Mouse (Mus musculus) small intestine, adult 2 months (tissue): ENCODE data around the gene Hectd2. TPM values are rescaled to one million over a fixed set of nuclear protein-coding genes. Genes with fewer than 3 reads are reported as not detected.

Experiments used
- H3K27ac ChIP-seq: fragments of 200-500 bp; 2 replicates; pipeline ENCODE4 v1.5.1; 2012; ENCODE audit warnings: low read depth, low read length, control low read depth, inconsistent platforms; ENCODE audit not compliant: insufficient read depth
- H3K27me3 ChIP-seq: fragments of 200-500 bp; 2 replicates; pipeline ENCODE4 v1.6.1; 2012; ENCODE audit warnings: mild to moderate bottlenecking, moderate library complexity, low read length, inconsistent platforms; ENCODE audit not compliant: control insufficient read depth, insufficient read depth
- H3K36me3 ChIP-seq: fragments of 200-500 bp; 2 replicates; pipeline ENCODE4 v1.6.1; 2012; ENCODE audit warnings: mild to moderate bottlenecking, low read length, control low read depth, inconsistent platforms; ENCODE audit not compliant: control insufficient read depth, insufficient read depth
- H3K4me1 ChIP-seq: fragments of 200-500 bp; 2 replicates; pipeline ENCODE4 v1.6.1; 2012; ENCODE audit warnings: low read length, inconsistent platforms, mixed read lengths; ENCODE audit not compliant: control insufficient read depth, insufficient read depth, insufficient read length
- H3K4me3 ChIP-seq: fragments of 200-500 bp; 2 replicates; pipeline ENCODE4 v1.5.1; 2012; ENCODE audit warnings: low read depth, mild to moderate bottlenecking, control low read depth, inconsistent platforms, low read length, moderate library complexity
- CTCF ChIP-seq: fragments of 200-500 bp; IDR thresholded peaks from 2 replicates; pipeline ENCODE4 v1.5.1; 2012; ENCODE audit warnings: low read depth, mild to moderate bottlenecking, control low read depth, inconsistent platforms, low read length, moderate library complexity, mixed read lengths; ENCODE audit not compliant: insufficient replicate concordance, insufficient read length; ENCODE audit errors: extremely low read depth
- POLR2A ChIP-seq: fragments of 200-500 bp; IDR thresholded peaks from 2 replicates; pipeline ENCODE4 v1.6.1; 2012; ENCODE audit warnings: low read depth, mild to moderate bottlenecking, control low read depth, inconsistent platforms, low read length, moderate library complexity
- WGBS: fragments of 180-500 bp; shearing (Covaris S2); methylation state at CpG from one replicate; pipeline ENCODE4 v1.1.7; 2018; 5-methylcytosine and 5-hydroxymethylcytosine counted together
- polyA plus RNA-seq: library from polyadenylated mRNA; depleted of rRNA; stranded (reverse); fragments of >200 nt; gene quantifications from 2 replicates; pipeline ENCODE4 v1.2.3, GENCODE M21; 2012

Hectd2 gene
- polyA plus RNA-seq, 1 experiment: 0.22 TPM

DNA sequence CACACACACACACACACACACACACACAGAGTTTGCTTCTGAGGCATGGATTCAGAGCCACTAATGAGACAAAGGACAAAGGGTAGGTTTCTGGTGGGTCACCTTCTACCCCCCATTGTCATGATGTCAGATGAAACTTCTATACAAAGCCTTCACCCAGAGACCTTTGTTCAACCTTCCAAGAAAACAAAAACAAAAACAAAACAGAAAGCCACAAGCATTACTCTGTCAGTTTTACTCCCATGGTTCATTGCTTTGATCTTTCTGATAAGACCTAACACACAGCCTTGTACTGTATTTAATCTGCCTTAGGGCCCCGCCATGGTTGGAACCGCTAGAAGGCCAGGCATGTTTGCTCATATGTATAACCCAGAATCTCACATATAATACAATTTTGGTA lies 15.1 kb upstream of the Hectd2 start:
- H3K4me1 ChIP-seq: peaks cover 4% of the 10 kb centered on the region; the same call in 1 of the 2 replicates
- TF ChIP-seq CTCF: no peak
- TF ChIP-seq POLR2A: no peak
- 87% methylated on average over 2 of the region's 2 CpGs for WGBS
- 0 out of 2 replicates have a peak, but pooled peaks cover 2% of the 10 kb centered on the region for H3K27me3 ChIP-seq
- H3K36me3 ChIP-seq: no peaks in the 10 kb centered on the region
- H3K4me3 ChIP-seq: no peak overlapping the region
- H3K27ac ChIP-seq: no peak overlapping the region

DNA sequence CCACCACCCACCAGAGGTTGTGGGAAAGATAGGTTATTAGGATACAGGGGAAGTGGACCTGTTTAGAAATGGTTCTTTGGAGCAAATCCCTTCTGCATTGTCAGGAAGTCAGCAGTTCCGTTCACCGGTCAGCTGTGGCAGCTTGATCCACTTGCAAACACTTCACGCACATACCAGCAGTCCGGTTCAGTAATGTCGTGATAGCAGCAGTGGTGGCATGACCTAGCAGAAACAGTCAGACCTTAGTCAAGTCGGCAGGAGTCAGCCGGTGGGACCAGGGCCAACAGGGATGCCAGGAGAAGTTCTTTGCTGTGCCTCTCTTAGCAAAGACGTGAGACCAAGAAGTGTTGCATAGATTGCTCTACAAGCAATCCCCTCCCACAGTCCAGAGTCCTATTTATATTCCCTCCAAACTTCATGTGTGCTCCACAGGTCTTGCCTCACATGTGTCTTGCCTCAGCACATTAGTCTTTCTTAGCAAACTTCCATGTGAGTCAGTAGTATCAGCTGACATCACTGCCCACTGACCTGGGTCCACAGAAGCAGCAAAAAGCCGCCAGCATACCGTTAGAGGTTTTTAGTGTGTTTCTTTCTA lies 14.3 kb upstream of the Hectd2 start:
- H3K4me1 ChIP-seq: no peaks in the 10 kb centered on the region
- 0 out of 2 replicates have a peak, but pooled peaks cover 2% of the 10 kb centered on the region for H3K27me3 ChIP-seq
- no peak overlapping the region for H3K27ac ChIP-seq
- WGBS: 41% methylated on average over 10 of the region's 10 CpGs
- H3K4me3 ChIP-seq: no peak overlapping the region
- no peaks in the 10 kb centered on the region for H3K36me3 ChIP-seq
- TF ChIP-seq CTCF (no peak), POLR2A (no peak)

DNA sequence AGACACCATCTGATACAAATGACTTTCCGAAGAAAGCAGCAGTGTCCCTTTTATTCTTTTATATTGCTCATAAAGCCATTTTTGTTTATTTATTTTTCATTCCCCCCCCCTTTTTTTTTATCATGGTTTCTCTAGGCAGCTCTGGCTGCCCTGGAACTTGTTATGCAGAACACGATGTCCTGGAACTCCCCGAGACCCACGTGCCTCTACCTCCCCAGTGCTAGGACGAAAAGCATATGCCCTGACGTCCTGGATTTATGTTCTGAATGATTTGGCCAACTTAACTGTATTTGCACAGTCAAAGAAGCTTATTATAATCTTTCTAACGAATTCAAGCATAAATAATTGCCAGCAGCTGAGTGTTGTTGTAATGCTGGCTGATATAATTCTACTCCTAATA lies 13.7 kb upstream of the Hectd2 start:
- no peak overlapping the region for H3K4me3 ChIP-seq
- TF ChIP-seq CTCF (no peak), POLR2A (no peak)
- H3K36me3 ChIP-seq: no peaks in the 10 kb centered on the region
- 0 out of 2 replicates have a peak, but pooled peaks cover 2% of the 10 kb centered on the region for H3K27me3 ChIP-seq
- WGBS: 73% methylated on average over 7 of the region's 7 CpGs
- H3K4me1 ChIP-seq: no peaks in the 10 kb centered on the region
- no peak overlapping the region for H3K27ac ChIP-seq

DNA sequence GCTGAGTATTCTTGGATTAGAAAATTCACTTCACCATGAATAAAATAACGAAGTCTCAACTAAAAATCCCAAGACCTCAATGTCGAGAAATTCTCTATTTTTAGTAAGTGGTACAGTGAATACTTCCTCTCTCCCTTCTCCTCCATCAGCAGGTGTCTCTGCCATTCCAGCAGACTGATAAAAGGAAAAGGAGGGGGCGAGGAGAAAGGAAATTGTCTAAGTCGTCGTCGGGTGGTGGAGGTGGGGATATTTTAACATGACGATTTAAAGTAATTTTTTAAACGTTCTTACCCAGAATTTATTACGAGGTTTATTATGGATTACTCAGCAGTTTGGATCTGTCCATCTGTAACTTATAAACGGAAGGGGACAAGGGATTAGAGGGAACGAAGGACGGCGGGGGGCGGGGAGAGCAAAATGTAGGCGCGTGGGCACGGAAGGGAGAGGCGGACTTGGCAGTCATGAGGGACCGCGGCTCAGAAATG lies 836 bp upstream of the Hectd2 start:
- H3K27ac ChIP-seq: no peak overlapping the region
- H3K36me3 ChIP-seq: no peaks in the 10 kb centered on the region
- H3K4me1 ChIP-seq: no peaks in the 10 kb centered on the region
- H3K4me3 ChIP-seq: peak overlapping the region; percentile 96
- TF ChIP-seq CTCF: no peak
- TF ChIP-seq POLR2A: no peak
- no peaks in the 10 kb centered on the region; the same call in 1 of the 2 replicates for H3K27me3 ChIP-seq
- 3% methylated on average over 20 of the region's 20 CpGs for WGBS

DNA sequence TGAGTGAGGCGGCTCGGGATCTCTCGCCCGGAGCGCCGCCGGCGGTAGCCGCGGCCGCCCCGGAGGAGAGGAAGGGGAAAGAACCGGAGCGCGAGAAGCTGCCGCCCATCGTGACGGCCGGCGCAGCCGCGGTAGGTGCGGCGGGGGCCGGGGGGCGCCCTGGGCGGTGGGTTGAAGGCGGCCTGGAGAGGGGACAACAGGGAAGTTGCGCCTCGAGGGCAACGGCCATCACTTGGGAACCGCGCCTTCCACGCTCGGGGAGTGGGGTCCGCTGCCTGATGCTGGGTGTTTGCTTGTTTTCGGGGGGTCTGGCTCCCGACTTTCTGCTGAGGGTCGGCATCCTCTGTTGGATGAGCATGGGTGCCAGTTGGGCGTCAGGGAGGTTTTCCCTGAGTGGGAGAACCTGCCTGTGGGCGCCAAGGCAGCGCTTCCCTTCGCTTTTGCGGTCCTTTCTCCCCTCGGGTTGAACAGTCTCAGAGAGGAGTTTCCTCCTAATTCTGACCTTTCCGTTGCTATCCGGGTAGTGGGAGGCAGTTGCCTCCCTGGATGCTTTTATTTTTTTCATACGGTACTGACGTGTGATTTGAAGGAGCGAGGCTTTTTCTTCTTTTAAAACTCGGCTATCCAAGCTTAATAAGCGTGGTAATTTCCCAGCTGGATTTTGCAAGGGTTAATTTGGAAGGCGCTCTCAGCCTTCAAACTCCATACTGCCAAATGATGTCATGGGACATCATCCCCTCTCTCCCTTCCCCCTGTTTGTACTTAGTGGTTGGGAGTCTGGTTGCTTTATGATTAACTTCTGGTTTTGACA lies 551 bp downstream of the Hectd2 start:
- peak overlapping the region; percentile 85 for H3K4me3 ChIP-seq
- H3K36me3 ChIP-seq: no peaks in the 10 kb centered on the region
- no peaks in the 10 kb centered on the region for H3K4me1 ChIP-seq
- no peak overlapping the region for H3K27ac ChIP-seq
- TF ChIP-seq CTCF (no peak), POLR2A (no peak)
- H3K27me3 ChIP-seq: no peaks in the 10 kb centered on the region; the same call in 1 of the 2 replicates
- 1% methylated on average over 49 of the region's 53 CpGs for WGBS

DNA sequence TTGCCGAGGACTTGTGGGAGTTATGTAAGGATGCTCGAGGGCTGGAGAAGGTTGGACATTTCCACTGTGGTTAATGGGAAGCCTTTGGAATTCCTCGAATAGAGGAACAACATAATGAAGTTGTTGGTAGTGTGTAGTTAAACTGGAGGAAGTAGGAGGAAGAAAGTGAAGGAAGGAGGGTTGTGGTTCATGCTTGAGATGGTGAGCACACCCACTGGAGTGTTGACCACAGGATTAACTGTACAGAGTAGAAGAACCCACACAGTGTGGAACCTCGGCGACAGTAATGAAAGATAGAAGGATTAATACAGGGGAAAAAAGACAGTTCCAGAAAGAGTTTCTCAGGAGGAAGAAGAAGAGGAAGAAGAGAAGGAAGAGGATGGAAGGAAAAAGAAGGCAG lies 4.9 kb downstream of the Hectd2 start:
- Histone ChIP-seq H3K27me3 (no peaks in the 10 kb centered on the region; the same call in 1 of the 2 replicates), H3K4me3 (no peak overlapping the region), H3K27ac (no peak overlapping the region), H3K4me1 (no peaks in the 10 kb centered on the region), H3K36me3 (no peaks in the 10 kb centered on the region)
- TF ChIP-seq POLR2A (no peak), CTCF (no peak)
- 59% methylated on average over 5 of the region's 5 CpGs for WGBS

DNA sequence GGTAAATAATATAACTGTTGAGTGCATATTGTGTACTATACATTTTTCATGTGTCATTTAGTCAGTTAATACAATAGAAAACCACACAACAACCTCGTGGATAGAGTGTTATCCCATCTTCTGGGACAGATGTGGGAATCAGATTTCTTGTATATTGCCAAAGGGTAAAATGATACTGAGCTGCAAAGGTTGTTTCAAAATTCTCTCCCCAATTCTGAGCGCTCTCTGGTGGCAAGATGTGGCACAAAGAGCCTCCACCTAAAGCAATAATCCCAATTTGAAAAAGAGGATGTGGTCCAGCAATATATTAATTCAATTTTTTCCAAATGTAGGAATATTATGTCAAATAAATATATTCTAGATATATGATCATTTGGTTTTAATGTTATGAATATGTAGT lies 5.7 kb downstream of the Hectd2 start:
- Histone ChIP-seq H3K36me3 (no peaks in the 10 kb centered on the region), H3K27ac (no peak overlapping the region), H3K4me3 (no peak overlapping the region), H3K27me3 (no peaks in the 10 kb centered on the region; the same call in 1 of the 2 replicates), H3K4me1 (no peaks in the 10 kb centered on the region)
- TF ChIP-seq CTCF: no peak
- TF ChIP-seq POLR2A: no peak
- 32% methylated on average over 2 of the region's 2 CpGs for WGBS
